Mouse (Mus musculus) hindbrain, embryonic 16.5 days (tissue): ENCODE measurements at regions not wholly inside any gene's neighbourhood (a gene's known extent, or its start where the extent isn't known, plus 50 kb on each side); places are given as distances from the start of the nearest gene placed in this dataset.

Experiments
- ATAC-seq: fragments of 200-750 bp; cut with Nextera tagmentation; 2 replicates; pipeline ENCODE4 v1.8.0; 2017; ENCODE audit warnings: moderate TSS enrichment, moderate library complexity
- H3K27ac ChIP-seq: fragments of 300-500 bp; sonication (generic); 2 replicates; pipeline ENCODE4 v1.5.1; 2014; ENCODE audit warnings: low read depth, mild to moderate bottlenecking, control low read depth, low read length, moderate library complexity
- H3K27me3 ChIP-seq: fragments of 300-500 bp; sonication (generic); replicated peaks from 2 replicates; pipeline ENCODE4 v1.6.1; 2014; ENCODE audit warnings: low read length; ENCODE audit not compliant: control insufficient read depth, insufficient read depth
- H3K36me3 ChIP-seq: fragments of 300-500 bp; sonication (generic); 2 replicates; pipeline ENCODE4 v1.6.1; 2014; ENCODE audit warnings: mild to moderate bottlenecking, low read length, moderate library complexity, mixed read lengths; ENCODE audit not compliant: control insufficient read depth, insufficient read depth
- H3K4me1 ChIP-seq: fragments of 300-500 bp; sonication (generic); 2 replicates; pipeline ENCODE4 v1.6.1; 2014; ENCODE audit warnings: low read depth, low read length; ENCODE audit not compliant: control insufficient read depth, insufficient read depth
- H3K4me2 ChIP-seq: fragments of 300-500 bp; sonication (generic); 2 replicates; pipeline ENCODE4 v1.6.1; 2014; ENCODE audit warnings: mild to moderate bottlenecking, low read length, control low read depth, moderate library complexity
- H3K4me3 ChIP-seq: fragments of 300-500 bp; sonication (generic); 2 replicates; pipeline ENCODE4 v1.5.1; 2014; ENCODE audit warnings: mild to moderate bottlenecking, low read length, control low read depth, moderate library complexity
- H3K9ac ChIP-seq: fragments of 300-500 bp; sonication (generic); 2 replicates; pipeline ENCODE4 v1.6.1; 2014; ENCODE audit warnings: low read depth, mild to moderate bottlenecking, control low read depth, low read length, moderate library complexity
- H3K9me3 ChIP-seq: fragments of 300-500 bp; sonication (generic); 2 replicates; pipeline ENCODE4 v1.6.1; 2014; ENCODE audit warnings: mild to moderate bottlenecking, low read length, moderate library complexity; ENCODE audit not compliant: control insufficient read depth
- WGBS: fragments of 180-500 bp; shearing (Covaris S2); extraction: QIAGEN DNeasy Blood & Tissue Kit; methylation state at CpG from one replicate; pipeline ENCODE4 v1.1.7; 2014; 5-methylcytosine and 5-hydroxymethylcytosine counted together

GRCm38 (mm10) chr7:66593619-66594018 is 95.8 kb downstream of the Asb7 start:
- Histone ChIP-seq H3K9ac (no peak overlapping the region), H3K27ac (no peak overlapping the region), H3K9me3 (peaks cover 4% of the 10 kb centered on the region; the same call in 1 of the 2 replicates), H3K4me3 (no peak overlapping the region), H3K4me2 (no peak overlapping the region), H3K36me3 (no peaks in the 10 kb centered on the region), H3K4me1 (no peaks in the 10 kb centered on the region), H3K27me3 (no peaks in the 10 kb centered on the region)
- ATAC-seq, result no peak
- 86% methylated on average over 3 of the region's 3 CpGs for WGBS

GRCm38 (mm10) chr7:66591594-66592290 is 97.7 kb downstream of the Asb7 start:
- Histone ChIP-seq H3K9ac (no peak overlapping the region), H3K27me3 (no peaks in the 10 kb centered on the region), H3K4me2 (no peak overlapping the region), H3K4me3 (no peak overlapping the region), H3K9me3 (peaks cover 4% of the 10 kb centered on the region; the same call in 1 of the 2 replicates), H3K36me3 (no peaks in the 10 kb centered on the region), H3K4me1 (no peaks in the 10 kb centered on the region), H3K27ac (no peak overlapping the region)
- 84% methylated on average over 10 of the region's 10 CpGs for WGBS
- no peak for ATAC-seq

- Histone ChIP-seq H3K4me1 (no peaks in the 10 kb centered on the region), H3K9me3 (peaks cover 4% of the 10 kb centered on the region; the same call in 1 of the 2 replicates), H3K4me3 (no peak overlapping the region), H3K9ac (no peak overlapping the region), H3K4me2 (no peak overlapping the region), H3K36me3 (no peaks in the 10 kb centered on the region), H3K27ac (no peak overlapping the region), H3K27me3 (no peaks in the 10 kb centered on the region)
- ATAC-seq, result no peak
- 85% methylated on average over 1 of the region's 1 CpGs for WGBS
These were observed 102.9 kb downstream of the Asb7 start for GRCm38 (mm10) chr7:66586511-66586910.

GRCm38 (mm10) chr7:66580687-66581151 is 108.7 kb downstream of the Asb7 start:
- H3K36me3 ChIP-seq, result no peaks in the 10 kb centered on the region
- ATAC-seq, result peak; percentile 75
- WGBS, result 42% methylated on average over 2 of the region's 2 CpGs
- no peaks in the 10 kb centered on the region for H3K9me3 ChIP-seq
- H3K9ac ChIP-seq, result no peak overlapping the region
- H3K4me3 ChIP-seq, result no peak overlapping the region
- H3K27me3 ChIP-seq, result no peaks in the 10 kb centered on the region
- no peak overlapping the region for H3K27ac ChIP-seq
- H3K4me1 ChIP-seq, result no peaks in the 10 kb centered on the region
- H3K4me2 ChIP-seq, result no peak overlapping the region

GRCm38 (mm10) chr7:66576261-66576660 is 113.1 kb downstream of the Asb7 start:
- no peaks in the 10 kb centered on the region for H3K9me3 ChIP-seq
- H3K27me3 ChIP-seq, result no peaks in the 10 kb centered on the region
- no peak for ATAC-seq
- H3K27ac ChIP-seq, result no peak overlapping the region
- H3K4me2 ChIP-seq, result no peak overlapping the region
- no peaks in the 10 kb centered on the region for H3K4me1 ChIP-seq
- WGBS, result 89% methylated on average over 7 of the region's 7 CpGs
- H3K36me3 ChIP-seq, result no peaks in the 10 kb centered on the region
- H3K4me3 ChIP-seq, result no peak overlapping the region
- no peak overlapping the region for H3K9ac ChIP-seq

- 83% methylated on average over 5 of the region's 5 CpGs for WGBS
These were observed 117.9 kb downstream of the Asb7 start for GRCm38 (mm10) chr7:66571451-66571850.

GRCm38 (mm10) chr7:66547694-66548093 is 120.4 kb upstream of the Aldh1a3 start:
- no peak overlapping the region for H3K27ac ChIP-seq
- WGBS, result 91% methylated on average over 11 of the region's 11 CpGs
- H3K27me3 ChIP-seq, result no peaks in the 10 kb centered on the region
- no peak for ATAC-seq
- no peak overlapping the region for H3K4me2 ChIP-seq
- H3K9me3 ChIP-seq, result no peaks in the 10 kb centered on the region
- H3K36me3 ChIP-seq, result no peaks in the 10 kb centered on the region
- H3K4me3 ChIP-seq, result no peak overlapping the region
- H3K9ac ChIP-seq, result no peak overlapping the region
- no peaks in the 10 kb centered on the region for H3K4me1 ChIP-seq

More at GRCm38 (mm10) chr7:66571451-66571850, 117.9 kb downstream of the Asb7 start:
- H3K27me3 ChIP-seq, result no peaks in the 10 kb centered on the region
- no peak overlapping the region for H3K27ac ChIP-seq
- no peak overlapping the region for H3K4me2 ChIP-seq
- no peak overlapping the region for H3K4me3 ChIP-seq
- no peaks in the 10 kb centered on the region for H3K4me1 ChIP-seq
- no peaks in the 10 kb centered on the region for H3K9me3 ChIP-seq
- H3K9ac ChIP-seq, result no peak overlapping the region
- no peak for ATAC-seq
- no peaks in the 10 kb centered on the region for H3K36me3 ChIP-seq

GRCm38 (mm10) chr7:66545184-66545583 is 117.9 kb upstream of the Aldh1a3 start:
- H3K36me3 ChIP-seq, result no peaks in the 10 kb centered on the region
- H3K27ac ChIP-seq, result no peak overlapping the region
- 73% methylated on average over 9 of the region's 9 CpGs for WGBS
- no peak for ATAC-seq
- H3K4me2 ChIP-seq, result no peak overlapping the region
- no peak overlapping the region for H3K4me3 ChIP-seq
- no peaks in the 10 kb centered on the region for H3K9me3 ChIP-seq
- no peak overlapping the region for H3K9ac ChIP-seq
- H3K4me1 ChIP-seq, result no peaks in the 10 kb centered on the region
- H3K27me3 ChIP-seq, result no peaks in the 10 kb centered on the region

- H3K27me3 ChIP-seq, result no peaks in the 10 kb centered on the region
- WGBS, result 83% methylated on average over 11 of the region's 11 CpGs
- no peaks in the 10 kb centered on the region for H3K9me3 ChIP-seq
- no peak overlapping the region for H3K4me2 ChIP-seq
- no peak overlapping the region for H3K4me3 ChIP-seq
- no peak overlapping the region for H3K27ac ChIP-seq
- no peak overlapping the region for H3K9ac ChIP-seq
- no peaks in the 10 kb centered on the region for H3K4me1 ChIP-seq
- H3K36me3 ChIP-seq, result no peaks in the 10 kb centered on the region
- ATAC-seq, result no peak
These were observed 117.2 kb upstream of the Aldh1a3 start for GRCm38 (mm10) chr7:66544352-66545053.
